Mouse (Mus musculus) brain, embryonic 14.5 days (tissue): Measurements from ENCODE around the gene Olfr465-ps1. TPM values are rescaled to one million over a fixed set of nuclear protein-coding genes. Genes with fewer than 3 reads are reported as not detected.
A peak's percentile ranks its signal among the peaks of the same experiment; 100 is the strongest.

Experiments
- DNase-seq: peaks from one replicate; pipeline ENCODE4 v3.0.0-alpha.2; 2011; ENCODE audit warnings: low read depth
- CTCF ChIP-seq: fragments of 200-500 bp; IDR thresholded peaks from 2 replicates; pipeline ENCODE4 v1.5.1; 2012; ENCODE audit warnings: inconsistent platforms, mild to moderate bottlenecking, moderate library complexity, borderline replicate concordance; ENCODE audit not compliant: insufficient read depth, insufficient read length; ENCODE audit errors: extremely low read depth
- POLR2A ChIP-seq: fragments of 200-500 bp; IDR thresholded peaks from 2 replicates; pipeline ENCODE4 v1.6.1; 2012; ENCODE audit warnings: mild to moderate bottlenecking, inconsistent platforms, borderline replicate concordance; ENCODE audit not compliant: poor library complexity, insufficient read depth, insufficient read length, severe bottlenecking; ENCODE audit errors: extremely low read depth
- polyA plus RNA-seq: library from polyadenylated mRNA; depleted of rRNA; stranded (reverse); fragments of >200 nt; gene quantifications from 2 replicates; pipeline ENCODE4 v1.2.3, GENCODE M21; 2012; rRNA removed

Olfr465-ps1 gene
- polyA plus RNA-seq, result not detected in 2 replicates

- no peak for DNase-seq
- TF ChIP-seq POLR2A, result no peak
- TF ChIP-seq CTCF, result no peak
These were observed at the start of gene Olfr465-ps1 for GRCm38 (mm10) chr13:65137789-65138188. Gene Olfr465-ps1, plus strand, starts transcription at chr13:65138089.

DNA sequence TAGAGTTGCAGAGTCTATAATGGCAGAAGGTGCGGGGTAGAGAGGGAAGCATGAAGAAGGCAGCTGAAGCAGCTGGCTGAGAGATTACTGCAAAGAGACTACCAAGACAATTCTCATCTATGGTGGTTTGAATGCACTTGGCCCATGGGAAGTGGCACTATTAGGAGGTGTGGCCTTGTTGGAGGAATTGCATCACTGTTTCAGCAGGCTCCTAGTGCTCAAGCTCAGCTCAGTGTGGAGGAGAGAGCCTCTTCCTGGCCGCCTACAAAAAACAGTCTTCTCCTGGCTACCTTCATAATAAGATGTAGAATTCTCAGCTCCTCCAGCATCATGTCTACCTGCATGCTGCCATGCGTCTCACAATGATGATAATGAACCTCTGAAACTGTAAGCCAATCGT is 42.0 kb upstream of the Olfr465-ps1 start:
- DNase-seq, result no peak
- no peak for TF ChIP-seq CTCF
- no peak for TF ChIP-seq POLR2A

GRCm38 (mm10) chr13:65097018-65097417 is 40.9 kb upstream of the Olfr465-ps1 start:
- TF ChIP-seq CTCF (no peak), POLR2A (no peak)

GRCm38 (mm10) chr13:65100678-65101077 is 37.2 kb upstream of the Olfr465-ps1 start:
- no peak for DNase-seq
- TF ChIP-seq POLR2A (no peak), CTCF (no peak)

More at GRCm38 (mm10) chr13:65097018-65097417, 40.9 kb upstream of the Olfr465-ps1 start:
- no peak for DNase-seq

DNA sequence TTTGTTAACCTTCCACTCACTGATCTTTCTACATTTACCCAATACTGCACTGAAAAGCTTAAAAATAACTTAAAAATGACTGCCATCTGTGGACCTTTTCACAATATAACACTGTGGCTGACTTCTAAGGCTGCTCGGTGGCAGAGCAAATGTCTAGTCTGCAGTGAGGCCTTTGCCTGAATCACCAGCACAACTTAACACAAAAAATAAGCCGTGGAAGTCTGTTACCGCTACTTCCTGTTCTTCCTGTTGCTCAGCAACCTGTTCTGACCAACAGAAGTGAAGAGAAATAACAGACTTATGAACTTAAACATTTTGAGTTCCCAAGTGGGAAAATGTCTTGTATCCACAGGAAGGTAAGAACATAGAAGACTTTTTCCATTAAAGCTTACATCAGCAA is 36.7 kb upstream of the Olfr465-ps1 start:
- DNase-seq, result no peak
- TF ChIP-seq CTCF, result no peak
- TF ChIP-seq POLR2A, result no peak

DNA sequence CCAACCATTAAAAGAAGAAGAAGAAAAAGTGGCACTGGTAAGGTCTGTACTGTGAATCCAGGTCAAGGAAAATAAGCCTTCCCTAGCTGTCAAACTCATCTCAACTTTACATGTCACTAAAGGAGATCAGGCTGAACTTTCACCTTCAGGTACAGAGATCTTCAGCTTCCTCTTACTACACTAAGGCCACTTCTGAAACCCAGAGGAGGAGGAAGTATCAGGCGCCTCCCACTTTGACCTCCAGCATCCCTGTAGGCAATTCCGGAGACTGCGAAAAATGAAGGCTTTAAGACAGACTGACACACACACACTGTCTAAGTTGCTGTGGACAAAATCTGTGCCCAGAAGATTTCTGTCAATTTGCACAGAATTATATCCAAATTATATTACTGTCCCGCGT is 25.9 kb upstream of the Olfr465-ps1 start:
- peak; percentile 11 for DNase-seq

DNA sequence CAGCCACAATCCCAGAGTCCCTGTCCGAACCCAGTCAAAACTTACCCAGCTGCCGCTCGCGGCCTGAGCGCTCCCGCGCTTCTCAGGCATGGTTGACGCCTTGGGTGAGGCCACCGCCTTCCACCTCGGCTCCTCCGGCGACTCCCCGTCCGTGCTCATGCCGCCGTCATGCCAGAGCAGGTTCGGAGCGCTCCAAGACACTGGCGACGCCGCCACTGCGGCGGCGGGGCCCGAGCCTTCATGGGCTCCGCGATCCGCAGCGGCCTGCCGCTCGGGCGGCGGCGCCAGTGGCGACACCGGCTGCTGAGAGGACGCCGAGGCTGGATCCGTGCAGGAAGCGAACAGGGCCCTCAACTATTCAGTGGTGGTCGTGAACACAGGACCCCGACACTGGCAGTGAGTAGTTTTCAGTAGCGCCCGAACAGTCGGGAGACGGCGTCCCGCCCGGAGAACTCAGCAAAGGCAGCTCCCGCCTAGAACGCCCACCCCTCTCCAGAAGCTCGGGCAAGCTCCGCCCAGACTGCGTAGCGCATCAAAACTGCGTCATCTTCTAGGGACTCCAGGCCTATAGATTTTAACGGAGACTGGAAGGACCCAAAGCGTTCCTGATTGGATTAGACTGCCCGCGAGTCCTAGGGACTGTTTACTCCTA is 25.3 kb upstream of the Olfr465-ps1 start, which contains the start of gene Mfsd14b:
Gene Mfsd14b, minus strand, starts transcription at position 517 of the 652 bp plus-strand sequence.
- TF ChIP-seq POLR2A (peak; percentile 70; the same call in 1 of the 2 replicates), CTCF (no peak)
- peak; percentile 98 for DNase-seq

More for the DNA sequence above, 25.9 kb upstream of the Olfr465-ps1 start:
- no peak for TF ChIP-seq POLR2A
- no peak for TF ChIP-seq CTCF

- TF ChIP-seq CTCF, result no peak
- TF ChIP-seq POLR2A, result no peak
These were observed 24.6 kb upstream of the Olfr465-ps1 start for GRCm38 (mm10) chr13:65113239-65113638.

DNA sequence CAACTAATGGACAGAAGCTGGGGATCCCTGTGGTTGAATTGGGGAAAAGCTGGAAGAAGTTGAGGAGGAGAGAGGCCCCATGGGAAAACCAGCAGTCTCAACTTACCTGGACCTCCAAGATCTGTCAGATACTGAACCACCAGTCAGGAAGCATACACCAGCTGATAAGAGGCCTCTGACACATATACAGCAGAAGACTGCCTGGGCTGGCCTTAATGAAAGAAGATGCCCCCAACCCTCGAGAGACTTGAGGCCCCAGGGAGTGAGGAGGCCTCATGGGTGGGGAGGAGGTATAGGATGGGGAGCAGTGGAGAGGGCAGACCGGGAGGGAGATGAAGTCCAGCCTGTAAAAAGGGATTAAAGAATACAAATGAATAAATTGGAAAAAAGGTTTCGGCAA is 16.9 kb upstream of the Olfr465-ps1 start:
- TF ChIP-seq POLR2A, result no peak
- TF ChIP-seq CTCF, result no peak
- no peak for DNase-seq

More at GRCm38 (mm10) chr13:65113239-65113638, 24.6 kb upstream of the Olfr465-ps1 start:
- DNase-seq, result no peak

DNA sequence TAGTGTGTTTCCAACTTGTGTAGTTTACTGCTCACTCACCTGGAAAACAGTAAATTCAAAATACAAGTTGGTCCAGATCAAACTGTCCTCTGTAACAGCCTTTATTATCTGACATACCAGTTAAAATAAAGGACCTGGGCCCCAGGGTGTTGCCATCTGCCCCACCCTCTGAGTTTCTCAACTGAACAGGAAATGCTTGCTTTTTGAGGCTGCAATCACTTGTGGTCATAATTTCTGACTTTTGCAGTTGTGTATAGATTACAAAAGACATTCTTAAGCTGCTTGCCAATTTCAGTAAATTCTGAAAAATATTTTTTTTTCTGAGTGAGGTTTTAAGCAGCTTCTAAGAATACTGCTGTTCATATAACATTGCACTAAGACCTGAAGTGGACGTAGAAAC is 15.8 kb upstream of the Olfr465-ps1 start:
- DNase-seq, result no peak
- TF ChIP-seq POLR2A, result no peak
- TF ChIP-seq CTCF, result no peak

- no peak for TF ChIP-seq CTCF
- TF ChIP-seq POLR2A, result no peak
- no peak for DNase-seq
These were observed 10.6 kb upstream of the Olfr465-ps1 start for GRCm38 (mm10) chr13:65127063-65127847.
